Mouse (Mus musculus): ENCODE results near the gene Hsd17b1.

Hsd17b1 gene

DNA sequence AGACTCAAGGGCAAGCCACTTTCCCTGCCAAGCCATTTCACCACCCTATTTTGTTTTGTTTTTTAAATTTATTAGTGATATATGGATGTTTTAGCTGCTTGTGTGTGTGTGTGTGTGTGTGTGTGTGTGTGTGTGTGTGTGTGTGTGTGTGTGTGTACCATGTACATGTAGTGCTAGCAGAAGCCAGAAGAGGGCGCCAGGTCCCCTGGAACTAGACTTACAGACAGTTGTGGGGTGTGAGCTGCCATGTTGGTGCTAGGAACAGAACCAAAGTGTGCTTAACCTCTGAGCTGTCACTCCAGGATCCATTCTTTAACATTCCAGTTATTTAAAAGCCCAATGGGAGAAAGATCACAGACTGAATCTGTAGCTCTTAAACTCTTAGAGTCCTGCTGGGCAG is 48.9 kb downstream of the Hsd17b1 start:
- no peak for DNase-seq (ENCODE audit: extremely low read depth, low read depth)

DNA sequence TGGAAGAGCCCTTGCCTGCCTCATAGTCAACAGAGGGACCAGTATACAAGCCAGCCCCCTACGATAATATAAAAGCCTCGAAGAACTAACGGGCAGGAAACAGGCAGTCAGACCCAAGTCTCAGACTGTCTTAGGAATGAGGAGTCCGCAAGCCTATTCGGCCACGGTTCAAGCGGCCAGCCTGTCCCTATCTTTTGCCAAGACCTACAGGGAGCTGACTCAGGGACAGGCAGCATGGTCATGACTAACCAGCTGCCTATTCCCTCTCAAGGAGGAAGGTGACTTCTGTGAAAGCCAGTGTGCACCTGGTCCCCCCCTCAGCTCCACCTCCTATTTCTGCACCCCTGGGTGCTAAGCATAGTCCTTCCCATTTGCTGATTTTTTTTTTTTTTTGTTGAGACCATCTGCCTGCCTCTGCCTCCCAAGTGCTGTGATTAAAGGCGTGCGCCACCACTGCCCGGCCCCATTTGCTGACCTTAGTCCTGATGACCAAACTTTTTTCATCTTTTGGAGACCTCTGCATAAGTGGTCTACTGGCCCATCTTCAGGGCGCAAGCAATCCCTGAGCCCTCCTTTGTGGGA is 50.9 kb downstream of the Hsd17b1 start:
- DNase-seq (ENCODE audit: extremely low read depth, low read depth): no peak
